Mouse (Mus musculus) heart, embryonic 10.5 days (tissue): ENCODE data around the gene Avpi1. TPM values are rescaled to one million over a fixed set of nuclear protein-coding genes. Genes with fewer than 3 reads are reported as not detected.

Experiments used
- DNase-seq: peaks from one replicate; pipeline ENCODE4 v3.0.0-alpha.2; 2017; ENCODE audit warnings: low spot score
- H3K27ac ChIP-seq: fragments of 300-500 bp; sonication (generic); 2 replicates; pipeline ENCODE4 v1.5.1; 2016; ENCODE audit warnings: mild to moderate bottlenecking
- H3K27me3 ChIP-seq: fragments of 300-500 bp; sonication (generic); 2 replicates; pipeline ENCODE4 v1.6.1; 2016; ENCODE audit warnings: mild to moderate bottlenecking; ENCODE audit not compliant: poor library complexity, insufficient read depth, severe bottlenecking
- H3K36me3 ChIP-seq: fragments of 300-500 bp; sonication (generic); 2 replicates; pipeline ENCODE4 v1.6.1; 2016; ENCODE audit warnings: mild to moderate bottlenecking, moderate library complexity
- H3K4me1 ChIP-seq: fragments of 300-500 bp; sonication (generic); 2 replicates; pipeline ENCODE4 v1.6.1; 2016; ENCODE audit warnings: mild to moderate bottlenecking
- H3K4me3 ChIP-seq: fragments of 300-500 bp; sonication (generic); 2 replicates; pipeline ENCODE4 v1.5.1; 2016; ENCODE audit warnings: mild to moderate bottlenecking, moderate library complexity
- H3K9me3 ChIP-seq: fragments of 300-500 bp; sonication (generic); 2 replicates; pipeline ENCODE4 v1.6.1; 2016; ENCODE audit warnings: mild to moderate bottlenecking, moderate library complexity
- WGBS: fragments of 180-500 bp; shearing (Covaris S2); methylation state at CpG from one replicate; pipeline ENCODE4 v1.1.7; 2016; 5-methylcytosine and 5-hydroxymethylcytosine counted together
- polyA plus RNA-seq: library from polyadenylated mRNA; unstranded; fragments of >200 nt; fragmentation: Nextera tagmentation; extraction: Ambion mirVana; gene quantifications from 2 replicates; pipeline ENCODE4 v1.2.1, GENCODE M21; 2016

Avpi1 gene
- polyA plus RNA-seq = 29.0 and 32.7 TPM in 2 replicates

GRCm38 (mm10) chr19:42128787-42129508 lies at the start of gene Avpi1:
Avpi1 (minus strand) TSS chr19:42129059.
- H3K4me1 ChIP-seq = peaks cover 34% of the 10 kb centered on the region
- H3K27ac ChIP-seq = peak within 1 kb of the TSS; percentile 91
- DNase-seq = peak; percentile 99
- no peaks in the 10 kb centered on the region for H3K9me3 ChIP-seq
- peak within 1 kb of the TSS; percentile 78 for H3K4me3 ChIP-seq
- peaks cover 8% of the 10 kb centered on the region for H3K36me3 ChIP-seq
- no peaks in the 10 kb centered on the region for H3K27me3 ChIP-seq
- WGBS = under 1% methylated on average over 54 of the region's 54 CpGs

DNA sequence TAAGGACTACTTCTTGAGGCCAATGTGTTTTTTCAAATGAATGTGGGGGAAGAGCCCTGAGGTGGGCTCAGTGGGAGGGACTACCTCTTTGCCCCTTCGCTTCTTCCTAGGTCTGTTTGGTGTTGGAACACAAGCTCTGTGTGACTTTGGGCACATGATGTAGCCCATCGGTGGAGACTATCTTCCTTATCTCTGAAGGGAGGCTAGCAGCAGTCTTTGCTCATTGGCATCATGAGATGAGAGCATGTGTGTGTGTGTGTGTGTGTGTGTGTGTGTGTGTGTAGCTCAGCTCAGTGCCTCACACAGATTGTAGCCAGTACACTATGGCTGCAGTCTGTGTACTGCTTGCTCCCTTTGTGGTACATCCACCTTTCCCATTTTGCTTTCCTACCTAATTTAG lies 48.6 kb upstream of the Avpi1 start:
- H3K4me3 ChIP-seq = no peak overlapping the region
- H3K27ac ChIP-seq = no peak overlapping the region
- 73% methylated on average over 2 of the region's 2 CpGs for WGBS

GRCm38 (mm10) chr19:42176841-42177240 lies 48.0 kb upstream of the Avpi1 start:
- no peaks in the 10 kb centered on the region for H3K27me3 ChIP-seq

More for the DNA sequence above, 48.6 kb upstream of the Avpi1 start:
- Histone ChIP-seq H3K9me3 (no peaks in the 10 kb centered on the region), H3K4me1 (no peaks in the 10 kb centered on the region), H3K36me3 (peaks cover 37% of the 10 kb centered on the region), H3K27me3 (no peaks in the 10 kb centered on the region)
- no peak for DNase-seq

DNA sequence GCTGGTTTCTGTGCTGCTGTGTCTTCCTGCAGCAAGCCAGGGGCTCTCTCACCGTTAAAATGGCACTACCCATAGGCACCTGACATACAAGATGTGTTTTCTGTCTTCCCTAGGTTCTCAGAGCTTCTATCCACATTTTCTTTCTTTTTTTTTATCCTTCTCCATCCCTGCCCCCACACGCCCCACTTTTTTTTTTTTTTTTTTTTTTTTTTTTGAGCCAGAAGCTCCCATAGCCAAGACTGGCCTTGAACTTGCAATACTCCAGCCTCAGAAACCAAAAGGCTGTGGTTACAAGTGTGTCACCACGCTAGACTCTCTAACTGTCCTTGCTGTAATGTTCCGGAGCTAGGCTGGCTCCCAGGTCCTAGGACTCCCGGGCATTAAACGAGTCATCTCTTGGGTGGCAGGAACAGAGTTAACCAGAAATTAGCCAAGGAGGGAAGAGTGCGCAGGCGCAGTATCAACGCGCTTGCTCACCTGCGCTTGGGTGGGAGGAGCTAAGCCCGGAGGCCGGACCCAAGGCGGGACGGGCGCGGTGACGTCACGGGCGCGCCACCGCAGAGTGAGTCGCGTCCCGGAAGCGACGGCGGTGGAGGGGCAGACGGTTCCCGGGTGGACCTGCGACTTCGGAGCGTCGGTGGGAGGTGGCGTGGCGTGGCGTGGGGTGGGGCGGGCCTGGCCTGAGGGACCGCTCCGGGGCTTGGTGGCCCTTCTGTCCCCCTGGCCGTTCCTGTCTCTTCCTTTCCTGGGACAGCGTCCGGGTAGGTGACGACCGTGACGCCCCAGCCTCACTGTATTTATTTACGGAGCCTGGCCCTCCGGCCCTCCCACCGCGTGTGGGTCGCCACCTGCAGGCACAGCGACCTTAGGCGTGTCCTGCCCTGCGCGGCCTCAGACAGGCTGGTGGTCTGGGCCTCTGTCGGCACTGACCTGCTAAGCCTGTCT lies 41.4 kb upstream of the Avpi1 start:
- WGBS = 2% methylated on average over 56 of the region's 56 CpGs

More at GRCm38 (mm10) chr19:42176841-42177240, 48.0 kb upstream of the Avpi1 start:
- Histone ChIP-seq H3K27ac (no peak overlapping the region), H3K4me1 (peaks cover 2% of the 10 kb centered on the region; the same call in 1 of the 2 replicates), H3K36me3 (peaks cover 33% of the 10 kb centered on the region), H3K9me3 (no peaks in the 10 kb centered on the region), H3K4me3 (no peak overlapping the region)
- no peak for DNase-seq
- WGBS = 73% methylated on average over 7 of the region's 7 CpGs

DNA sequence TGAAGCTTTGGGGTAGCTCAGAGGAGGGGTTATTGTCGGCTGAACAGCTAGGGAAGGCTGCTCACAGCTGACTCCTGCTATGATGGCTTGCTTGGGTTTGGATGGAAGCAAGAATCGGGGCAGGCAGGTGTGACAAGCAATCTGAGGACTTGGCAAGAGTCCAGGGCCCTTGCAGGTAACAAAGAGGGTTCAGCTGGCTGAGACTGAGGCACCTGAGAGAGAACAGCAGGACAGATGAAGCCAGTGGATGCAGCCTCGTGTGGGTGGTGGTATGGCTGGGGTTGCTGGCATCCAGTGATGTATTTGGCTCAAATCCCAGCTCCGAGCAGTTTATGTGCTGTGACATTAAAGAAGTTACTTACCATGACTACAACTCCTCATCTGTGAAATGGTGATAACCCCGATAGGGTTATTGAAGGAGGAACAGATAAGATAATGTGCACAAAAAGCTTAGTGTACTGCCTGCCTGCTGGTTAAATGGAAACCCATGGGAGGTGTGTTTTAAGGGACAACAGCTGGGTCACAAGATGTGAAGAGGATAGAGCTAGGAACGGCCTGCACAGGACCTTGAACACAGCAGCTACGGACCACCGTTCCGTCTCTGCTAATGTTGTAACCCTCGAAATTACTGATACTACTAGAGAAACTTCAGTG lies 40.6 kb upstream of the Avpi1 start:
- Histone ChIP-seq H3K27me3 (peaks cover 34% of the 10 kb centered on the region), H3K27ac (no peak overlapping the region), H3K4me3 (no peak overlapping the region), H3K36me3 (no peaks in the 10 kb centered on the region), H3K9me3 (no peaks in the 10 kb centered on the region), H3K4me1 (peaks cover 13% of the 10 kb centered on the region)
- no peak for DNase-seq
- 67% methylated on average over 10 of the region's 10 CpGs for WGBS

More for the DNA sequence above, 41.4 kb upstream of the Avpi1 start:
- Histone ChIP-seq H3K9me3 (no peaks in the 10 kb centered on the region), H3K27ac (peak overlapping the region; percentile 89), H3K36me3 (no peaks in the 10 kb centered on the region), H3K4me1 (peaks cover 13% of the 10 kb centered on the region), H3K4me3 (peak overlapping the region; percentile 98), H3K27me3 (peaks cover 30% of the 10 kb centered on the region)
- peak; percentile 96 for DNase-seq

- DNase-seq = no peak
- H3K4me3 ChIP-seq = no peak overlapping the region
- H3K36me3 ChIP-seq = no peaks in the 10 kb centered on the region
- peaks cover 34% of the 10 kb centered on the region for H3K27me3 ChIP-seq
- WGBS = 59% methylated on average over 9 of the region's 9 CpGs
- H3K4me1 ChIP-seq = peaks cover 13% of the 10 kb centered on the region
- no peaks in the 10 kb centered on the region for H3K9me3 ChIP-seq
- no peak overlapping the region for H3K27ac ChIP-seq
Observed at GRCm38 (mm10) chr19:42167489-42167888, 38.6 kb upstream of the Avpi1 start.

- peaks cover 10% of the 10 kb centered on the region for H3K4me1 ChIP-seq
- no peaks in the 10 kb centered on the region for H3K9me3 ChIP-seq
- H3K36me3 ChIP-seq = no peaks in the 10 kb centered on the region
- H3K27ac ChIP-seq = no peak overlapping the region
- H3K27me3 ChIP-seq = peaks cover 34% of the 10 kb centered on the region
- 43% methylated on average over 3 of the region's 3 CpGs for WGBS
- DNase-seq = no peak
- no peak overlapping the region for H3K4me3 ChIP-seq
Observed at GRCm38 (mm10) chr19:42166766-42167165, 37.9 kb upstream of the Avpi1 start.

DNA sequence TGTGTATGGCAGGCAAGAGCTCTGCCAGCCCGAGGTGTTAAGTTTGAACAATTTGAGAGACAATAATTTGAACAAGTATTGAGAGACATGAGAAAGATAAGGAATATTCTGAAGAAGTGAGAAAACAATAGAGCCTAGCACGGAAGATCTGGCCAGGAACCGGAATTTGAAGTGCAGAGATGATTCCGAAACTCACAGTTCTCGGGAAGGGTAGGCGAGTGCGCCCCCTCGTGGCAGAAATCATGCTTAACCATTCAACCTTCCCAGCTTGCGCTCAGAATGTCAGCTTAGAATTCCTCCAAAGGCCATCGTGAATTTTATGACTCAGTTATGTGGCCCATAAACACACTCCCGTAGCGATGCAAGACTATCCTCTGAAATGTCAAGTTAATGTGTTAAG lies 37.3 kb upstream of the Avpi1 start:
- no peaks in the 10 kb centered on the region for H3K9me3 ChIP-seq
- peaks cover 4% of the 10 kb centered on the region for H3K4me1 ChIP-seq
- peak overlapping the region; percentile 60; the same call in 1 of the 2 replicates for H3K27ac ChIP-seq
- WGBS = 5% methylated on average over 12 of the region's 12 CpGs
- no peaks in the 10 kb centered on the region for H3K36me3 ChIP-seq
- peak; percentile 87 for DNase-seq
- peak overlapping the region; percentile 39 for H3K4me3 ChIP-seq
- peaks cover 34% of the 10 kb centered on the region for H3K27me3 ChIP-seq

GRCm38 (mm10) chr19:42164188-42164587 lies 35.3 kb upstream of the Avpi1 start:
- no peak overlapping the region for H3K27ac ChIP-seq
- no peak for DNase-seq
- peaks cover 29% of the 10 kb centered on the region for H3K27me3 ChIP-seq
- no peaks in the 10 kb centered on the region for H3K9me3 ChIP-seq
- H3K4me1 ChIP-seq = no peaks in the 10 kb centered on the region
- H3K36me3 ChIP-seq = no peaks in the 10 kb centered on the region
- WGBS = 61% methylated on average over 7 of the region's 7 CpGs
- H3K4me3 ChIP-seq = no peak overlapping the region

DNA sequence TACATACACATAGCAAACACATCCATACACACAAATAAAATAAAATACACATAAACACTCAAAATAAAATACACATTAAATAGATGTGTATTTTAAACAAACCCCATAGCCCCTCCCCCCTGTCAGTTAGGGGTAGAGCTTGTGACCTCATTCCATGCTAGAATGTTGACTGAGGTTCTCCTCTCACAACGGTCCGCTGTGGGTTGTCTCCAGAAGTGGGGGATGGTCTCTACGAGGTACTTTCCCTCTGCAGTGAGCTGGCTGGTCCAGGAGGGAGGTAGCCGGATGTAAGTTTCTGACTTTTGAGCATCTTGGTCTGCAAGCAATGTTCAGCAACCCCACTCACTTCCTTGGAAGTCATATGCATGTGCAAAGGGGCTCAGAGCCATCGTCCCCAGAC lies 34.9 kb upstream of the Avpi1 start, which contains the start of gene Zfyve27:
Gene Zfyve27, plus strand, starts transcription at position 188 of the 400 bp plus-strand sequence.
- Histone ChIP-seq H3K4me1 (peaks cover 2% of the 10 kb centered on the region), H3K27ac (no peak within 1 kb of the TSS), H3K9me3 (no peaks in the 10 kb centered on the region), H3K36me3 (no peaks in the 10 kb centered on the region), H3K4me3 (no peak within 1 kb of the TSS), H3K27me3 (peaks cover 24% of the 10 kb centered on the region)
- DNase-seq = no peak
- 60% methylated on average over 5 of the region's 5 CpGs for WGBS

DNA sequence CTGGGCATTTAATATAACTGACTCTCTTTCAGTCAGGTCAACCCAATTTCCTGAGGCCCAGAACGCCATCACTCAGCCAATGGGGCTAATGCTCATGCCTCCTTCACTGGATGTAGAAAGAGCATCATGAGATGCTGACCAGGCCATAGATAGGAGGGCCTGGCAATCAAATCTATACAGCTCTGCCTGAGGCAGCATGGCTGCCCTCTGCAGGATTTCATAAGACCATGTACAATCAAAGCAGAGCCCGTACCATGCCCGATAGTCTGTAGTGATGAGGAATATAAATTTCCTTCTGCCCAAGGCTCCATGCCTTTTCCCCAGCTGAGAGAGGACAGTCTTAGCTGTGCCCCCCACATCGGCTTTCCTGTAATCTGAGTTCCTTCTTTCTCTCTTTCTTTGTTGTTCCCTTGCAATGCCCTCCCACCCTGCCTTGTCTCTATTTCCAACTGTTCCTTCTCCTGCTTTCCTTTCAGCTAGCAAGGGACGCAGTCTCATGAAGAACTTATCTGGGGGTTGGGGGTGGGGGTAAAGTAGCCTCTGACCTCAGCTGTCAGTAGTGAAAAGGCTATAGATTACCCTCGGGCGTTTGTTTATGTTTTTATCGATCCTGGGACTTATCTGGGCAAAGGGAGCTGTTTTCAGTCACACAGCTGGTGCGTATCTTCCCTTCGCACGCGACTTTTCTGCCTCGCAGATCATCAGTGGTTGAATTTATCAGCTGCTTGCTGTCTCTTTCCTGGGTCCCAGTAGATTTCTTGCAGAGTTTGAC lies 29.6 kb upstream of the Avpi1 start:
- DNase-seq = no peak
- Histone ChIP-seq H3K36me3 (no peaks in the 10 kb centered on the region), H3K4me1 (peaks cover 17% of the 10 kb centered on the region), H3K27me3 (no peaks in the 10 kb centered on the region), H3K9me3 (no peaks in the 10 kb centered on the region), H3K27ac (peak overlapping the region; percentile 52; the same call in 1 of the 2 replicates), H3K4me3 (peak overlapping the region; percentile 35)
- 16% methylated on average over 13 of the region's 13 CpGs for WGBS
